In the genomic region with DNA sequence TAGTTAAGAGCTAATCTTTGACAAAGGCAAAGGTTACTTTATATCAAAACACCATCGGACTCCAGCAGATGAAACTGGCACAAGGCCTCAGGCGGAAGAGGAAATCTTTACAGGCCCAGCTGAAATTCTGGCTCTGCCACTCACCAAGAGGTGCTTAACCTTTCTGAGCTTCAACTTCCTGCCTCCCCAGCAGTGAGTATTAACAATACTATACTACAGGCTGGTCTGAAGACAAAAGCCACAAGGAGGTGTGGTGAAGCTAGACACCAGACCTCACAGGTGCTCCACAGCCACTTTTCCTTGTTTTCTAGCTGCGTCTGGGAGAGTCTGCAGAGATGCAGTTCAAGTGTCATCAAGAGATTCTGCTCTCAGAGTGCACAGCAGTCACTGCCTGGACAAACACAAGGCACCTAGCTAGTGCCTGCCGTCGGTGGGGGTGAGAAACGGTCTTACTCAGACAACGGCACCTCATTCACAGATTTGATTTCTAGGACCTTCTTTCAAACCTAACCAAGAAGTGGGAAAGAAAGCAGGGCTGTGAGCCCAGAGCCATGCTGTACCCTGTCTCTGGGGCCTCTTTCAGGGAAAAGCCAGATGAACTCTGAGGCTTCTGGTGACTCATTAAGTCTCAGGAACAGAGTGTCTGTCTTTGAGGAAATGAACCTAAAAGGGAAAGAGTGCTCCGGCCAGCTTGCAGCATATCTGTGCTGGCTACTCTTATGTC, we compare ENCODE assay signal across 8 mouse cellular contexts. TPM values are rescaled to one million over a fixed set of nuclear protein-coding genes. Genes with fewer than 3 reads are reported as not detected.
DNase-seq lines count a peak whose midpoint lies in the region; ATAC-seq and TF ChIP-seq lines count a peak whose summit lies in the region.

No protein-coding gene starts in this region.

- H3K4me3 ChIP-seq in midbrain, embryonic 11.5 days (ENCODE audit: low read depth, low read length), result no peak overlapping the region
- no peak overlapping the region for H3K4me3 ChIP-seq in midbrain, postnatal 0 days (ENCODE audit: low read depth, low read length)
- no peak overlapping the region for H3K4me3 ChIP-seq in kidney, embryonic 15.5 days (replicated peaks)
- no peak overlapping the region for H3K4me3 ChIP-seq in midbrain, embryonic 16.5 days (ENCODE audit: low read depth, low read length)

- WGBS in midbrain, embryonic 11.5 days, result 72% methylated on average over 8 of the region's 8 CpGs
- 62% methylated on average over 8 of the region's 8 CpGs for WGBS in midbrain, postnatal 0 days
- WGBS in kidney, embryonic 15.5 days, result 41% methylated on average over 8 of the region's 8 CpGs
- WGBS in midbrain, embryonic 16.5 days, result 64% methylated on average over 8 of the region's 8 CpGs

- no peaks in the 10 kb centered on the region for H3K27me3 ChIP-seq in midbrain, embryonic 11.5 days (ENCODE audit: control insufficient read depth, insufficient read depth, low read length)
- no peaks in the 10 kb centered on the region for H3K27me3 ChIP-seq in midbrain, postnatal 0 days (ENCODE audit: insufficient read depth, low read length)
- H3K27me3 ChIP-seq in kidney, embryonic 15.5 days, result no peaks in the 10 kb centered on the region
- H3K27me3 ChIP-seq in midbrain, embryonic 16.5 days (ENCODE audit: control insufficient read depth, insufficient read depth, low read depth, low read length), result no peaks in the 10 kb centered on the region

- no peak for TF ChIP-seq CTCF in midbrain, postnatal 0 days (IDR thresholded peaks at IDR 0.05)

- H3K9me3 ChIP-seq in midbrain, embryonic 11.5 days (ENCODE audit: control insufficient read depth, low read length), result no peaks in the 10 kb centered on the region
- no peaks in the 10 kb centered on the region for H3K9me3 ChIP-seq in midbrain, postnatal 0 days (ENCODE audit: low read length)
- H3K9me3 ChIP-seq in kidney, embryonic 15.5 days (replicated peaks), result no peaks in the 10 kb centered on the region
- no peaks in the 10 kb centered on the region for H3K9me3 ChIP-seq in midbrain, embryonic 16.5 days (replicated peaks; ENCODE audit: control insufficient read depth, low read length, poor library complexity, severe bottlenecking)

- DNase-seq in midbrain, embryonic 11.5 days (ENCODE audit: low spot score, missing footprints), result peak; percentile 54
- DNase-seq in midbrain, postnatal 0 days (ENCODE audit: low spot score), result no peak
- DNase-seq in cerebellum, postnatal 10 days, result no peak
- no peak for DNase-seq in frontal cortex, adult 2 months (ENCODE audit: extremely low spot score in 1 of 2, low spot score in 1 of 2)

- no peak overlapping the region for H3K27ac ChIP-seq in midbrain, embryonic 11.5 days (ENCODE audit: low read depth, low read length)
- H3K27ac ChIP-seq in midbrain, postnatal 0 days (ENCODE audit: low read depth, low read length), result no peak overlapping the region
- H3K27ac ChIP-seq in kidney, embryonic 15.5 days, result peak overlapping the region; percentile 75
- no peak overlapping the region for H3K27ac ChIP-seq in midbrain, embryonic 16.5 days (ENCODE audit: low read length)

- no peak overlapping the region for H3K4me2 ChIP-seq in midbrain, embryonic 11.5 days
- H3K4me2 ChIP-seq in midbrain, postnatal 0 days (ENCODE audit: low read depth, low read length, poor library complexity, severe bottlenecking), result no peak overlapping the region
- no peak overlapping the region for H3K4me2 ChIP-seq in kidney, embryonic 15.5 days
- no peak overlapping the region for H3K4me2 ChIP-seq in midbrain, embryonic 16.5 days (ENCODE audit: low read length)

- ATAC-seq in midbrain, embryonic 11.5 days (ENCODE audit: low FRiP score), result no peak
- no peak for ATAC-seq in midbrain, postnatal 0 days (ENCODE audit: low FRiP score)
- peak; percentile 30 for ATAC-seq in common myeloid progenitor, adult 5-6 weeks (replicated peaks; ENCODE audit: low read depth, poor library complexity, severe bottlenecking)
- ATAC-seq in kidney, embryonic 15.5 days (replicated peaks; ENCODE audit: low FRiP score), result no peak
- ATAC-seq in megakaryocyte progenitor cell, adult 5-6 weeks (replicated peaks; ENCODE audit: poor library complexity), result peak; percentile 37; the same call in 1 of the 2 replicates
- no peak for ATAC-seq in midbrain, embryonic 16.5 days

- peaks cover 3% of the 10 kb centered on the region; the same call in 1 of the 2 replicates for H3K4me1 ChIP-seq in midbrain, embryonic 11.5 days (ENCODE audit: control insufficient read depth, insufficient read depth, low read length)
- peaks cover 4% of the 10 kb centered on the region; the same call in 1 of the 2 replicates for H3K4me1 ChIP-seq in midbrain, postnatal 0 days (ENCODE audit: insufficient read depth, low read length)
- peaks cover 34% of the 10 kb centered on the region for H3K4me1 ChIP-seq in kidney, embryonic 15.5 days
- no peaks in the 10 kb centered on the region for H3K4me1 ChIP-seq in midbrain, embryonic 16.5 days (ENCODE audit: control insufficient read depth, insufficient read depth, low read length)

- no peak overlapping the region for H3K9ac ChIP-seq in midbrain, embryonic 11.5 days (ENCODE audit: low read length)
- no peak overlapping the region for H3K9ac ChIP-seq in midbrain, postnatal 0 days (replicated peaks; ENCODE audit: low read length, poor library complexity, severe bottlenecking)
- no peak overlapping the region for H3K9ac ChIP-seq in kidney, embryonic 15.5 days
- no peak overlapping the region for H3K9ac ChIP-seq in midbrain, embryonic 16.5 days (ENCODE audit: low read depth, low read length)

- no peaks in the 10 kb centered on the region; the same call in 1 of the 2 replicates for H3K36me3 ChIP-seq in midbrain, embryonic 11.5 days (ENCODE audit: control insufficient read depth, insufficient read depth, low read length)
- peaks cover 11% of the 10 kb centered on the region; the same call in 1 of the 2 replicates for H3K36me3 ChIP-seq in midbrain, postnatal 0 days (ENCODE audit: insufficient read depth, low read length)
- H3K36me3 ChIP-seq in kidney, embryonic 15.5 days, result peaks cover 25% of the 10 kb centered on the region
- no peaks in the 10 kb centered on the region for H3K36me3 ChIP-seq in midbrain, embryonic 16.5 days (ENCODE audit: control insufficient read depth, insufficient read depth, low read length)

RNA-seq across cellular contexts. Expression of gene Tbc1d14, which starts 18.8 kb away (rescaled TPM):
- 41.2 TPM in 2 replicates for polyA plus RNA-seq in midbrain, embryonic 11.5 days (2014; fragmentation: Nextera tagmentation; extraction: Ambion mirVana)
- total RNA-seq in midbrain, postnatal 0 days (2014; rRNA removed), result 29.3 and 30.5 TPM in 2 replicates
- polyA plus RNA-seq in midbrain, postnatal 0 days (2015; fragmentation: Nextera tagmentation; extraction: Ambion mirVana), result 51.0 and 53.3 TPM in 2 replicates
- total RNA-seq in common myeloid progenitor, adult 5-6 weeks (2017), result 14.1 and 14.8 TPM in 2 replicates
- 45.2 and 46.2 TPM in 2 replicates for polyA plus RNA-seq in kidney, embryonic 15.5 days (2015; fragmentation: Nextera tagmentation; extraction: Ambion mirVana)
- 13.7 and 19.5 TPM in 2 replicates for total RNA-seq in megakaryocyte progenitor cell, adult 5-6 weeks (2015)
- total RNA-seq in megakaryocyte progenitor cell, adult 5-6 weeks (2017), result 5.8 and 6.7 TPM in 2 replicates
- 74.6 and 76.1 TPM in 2 replicates for polyA plus RNA-seq in midbrain, embryonic 16.5 days (2015; fragmentation: Nextera tagmentation; extraction: Ambion mirVana)
- polyA plus RNA-seq in frontal cortex, adult 2 months (2012; rRNA removed), result 58.8 and 59.8 TPM in 2 replicates

Comparison
In these comparisons a context has a peak if more than half of its experiments do, and no peak if none do; other contexts are left out.
1. ATAC-seq: peak in common myeloid progenitor, adult 5-6 weeks (single experiment) and megakaryocyte progenitor cell, adult 5-6 weeks (single experiment); none in midbrain, embryonic 11.5 days (single experiment), midbrain, postnatal 0 days (single experiment), kidney, embryonic 15.5 days (single experiment) and midbrain, embryonic 16.5 days (single experiment).